Mouse (Mus musculus): ENCODE data around the gene Afg1l. TPM values are rescaled to one million over a fixed set of nuclear protein-coding genes. Genes with fewer than 3 reads are reported as not detected.

Gene Afg1l
- total and polyA plus RNA-seq, 2 experiments from 2014 or later = 7.9 to 8.1 TPM

GRCm38 (mm10) chr10:42313222-42313786 lies 165.1 kb downstream of the Afg1l start:
- TF ChIP-seq CTCF (IDR thresholded peaks at IDR 0.05; ENCODE audit: low read depth) = no peak
- H3K36me3 ChIP-seq (ENCODE audit: insufficient read depth, low read length) = no peaks in the 10 kb centered on the region
- 88% methylated on average over 22 of the region's 22 CpGs for WGBS

GRCm38 (mm10) chr10:42312557-42312956 lies 165.8 kb downstream of the Afg1l start:
- no peak overlapping the region for H3K4me3 ChIP-seq (ENCODE audit: low read length)
- H3K27ac ChIP-seq = no peak overlapping the region
- no peaks in the 10 kb centered on the region for H3K36me3 ChIP-seq (ENCODE audit: insufficient read depth, low read length)
- no peak for DNase-seq (ENCODE audit: low spot score)
- no peak overlapping the region for H3K4me2 ChIP-seq (ENCODE audit: low read depth, low read length)
- H3K9ac ChIP-seq (replicated peaks; ENCODE audit: low read length) = no peak overlapping the region
- H3K9me3 ChIP-seq (ENCODE audit: low read length) = no peaks in the 10 kb centered on the region
- ATAC-seq = no peak
- WGBS = 74% methylated on average over 1 of the region's 1 CpGs
- no peak for TF ChIP-seq CTCF (IDR thresholded peaks at IDR 0.05; ENCODE audit: low read depth)
- no peaks in the 10 kb centered on the region for H3K4me1 ChIP-seq (ENCODE audit: insufficient read depth, low read length)
- H3K27me3 ChIP-seq (ENCODE audit: insufficient read depth, low read length) = no peaks in the 10 kb centered on the region

More at GRCm38 (mm10) chr10:42313222-42313786, 165.1 kb downstream of the Afg1l start:
- H3K4me2 ChIP-seq (ENCODE audit: low read depth, low read length) = no peak overlapping the region
- H3K9me3 ChIP-seq (ENCODE audit: low read length) = no peaks in the 10 kb centered on the region
- H3K9ac ChIP-seq (replicated peaks; ENCODE audit: low read length) = no peak overlapping the region
- H3K4me3 ChIP-seq (ENCODE audit: low read length) = no peak overlapping the region
- ATAC-seq (no peak), DNase-seq (ENCODE audit: low spot score) (no peak)
- no peak overlapping the region for H3K27ac ChIP-seq
- H3K27me3 ChIP-seq (ENCODE audit: insufficient read depth, low read length) = no peaks in the 10 kb centered on the region
- H3K4me1 ChIP-seq (ENCODE audit: insufficient read depth, low read length) = no peaks in the 10 kb centered on the region

- Histone ChIP-seq H3K4me1 (ENCODE audit: insufficient read depth, low read length) (no peaks in the 10 kb centered on the region), H3K9me3 (ENCODE audit: low read length) (no peaks in the 10 kb centered on the region), H3K4me3 (ENCODE audit: low read length) (peak overlapping the region; percentile 24; the same call in 1 of the 2 replicates), H3K4me2 (ENCODE audit: low read depth, low read length) (peak overlapping the region; percentile 58), H3K9ac (replicated peaks; ENCODE audit: low read length) (0 out of 2 replicates have a peak overlapping the region, but pooled peaks have one; percentile 30), H3K27me3 (ENCODE audit: insufficient read depth, low read length) (no peaks in the 10 kb centered on the region), H3K36me3 (ENCODE audit: insufficient read depth, low read length) (no peaks in the 10 kb centered on the region), H3K27ac (no peak overlapping the region)
- TF ChIP-seq CTCF (IDR thresholded peaks at IDR 0.05; ENCODE audit: low read depth) = no peak
- no peak for ATAC-seq
- no peak for DNase-seq (ENCODE audit: low spot score)
- WGBS = 26% methylated on average over 8 of the region's 8 CpGs
Observed at GRCm38 (mm10) chr10:42308687-42308987, 169.7 kb downstream of the Afg1l start.

- TF ChIP-seq CTCF (IDR thresholded peaks at IDR 0.05; ENCODE audit: low read depth) = peak; percentile 93
- H3K4me2 ChIP-seq (ENCODE audit: low read depth, low read length) = peak overlapping the region; percentile 58
- peak; percentile 91 for DNase-seq (ENCODE audit: low spot score)
- H3K4me1 ChIP-seq (ENCODE audit: insufficient read depth, low read length) = no peaks in the 10 kb centered on the region
- H3K9ac ChIP-seq (replicated peaks; ENCODE audit: low read length) = peak overlapping the region; percentile 30; the same call in 1 of the 2 replicates
- H3K4me3 ChIP-seq (ENCODE audit: low read length) = peak overlapping the region; percentile 24
- H3K9me3 ChIP-seq (ENCODE audit: low read length) = no peaks in the 10 kb centered on the region
- no peaks in the 10 kb centered on the region for H3K36me3 ChIP-seq (ENCODE audit: insufficient read depth, low read length)
- no peak overlapping the region for H3K27ac ChIP-seq
- 5% methylated on average over 20 of the region's 20 CpGs for WGBS
- peak; percentile 87 for ATAC-seq
- H3K27me3 ChIP-seq (ENCODE audit: insufficient read depth, low read length) = no peaks in the 10 kb centered on the region
Observed at GRCm38 (mm10) chr10:42307980-42308686, 170.2 kb downstream of the Afg1l start.

GRCm38 (mm10) chr10:42306422-42306821 lies 171.9 kb downstream of the Afg1l start:
- 90% methylated on average over 8 of the region's 8 CpGs for WGBS
- H3K9ac ChIP-seq (replicated peaks; ENCODE audit: low read length) = no peak overlapping the region
- no peak for ATAC-seq
- H3K27me3 ChIP-seq (ENCODE audit: insufficient read depth, low read length) = no peaks in the 10 kb centered on the region
- no peaks in the 10 kb centered on the region for H3K36me3 ChIP-seq (ENCODE audit: insufficient read depth, low read length)
- no peaks in the 10 kb centered on the region for H3K4me1 ChIP-seq (ENCODE audit: insufficient read depth, low read length)
- H3K4me2 ChIP-seq (ENCODE audit: low read depth, low read length) = no peak overlapping the region
- H3K27ac ChIP-seq = no peak overlapping the region
- no peak for DNase-seq (ENCODE audit: low spot score)
- TF ChIP-seq CTCF (IDR thresholded peaks at IDR 0.05; ENCODE audit: low read depth) = no peak
- no peak overlapping the region for H3K4me3 ChIP-seq (ENCODE audit: low read length)
- H3K9me3 ChIP-seq (ENCODE audit: low read length) = no peaks in the 10 kb centered on the region

GRCm38 (mm10) chr10:42300805-42301204 lies 177.6 kb downstream of the Afg1l start:
- no peak overlapping the region for H3K4me2 ChIP-seq (ENCODE audit: low read depth, low read length)
- no peak for ATAC-seq
- H3K4me3 ChIP-seq (ENCODE audit: low read length) = no peak overlapping the region
- H3K9ac ChIP-seq (replicated peaks; ENCODE audit: low read length) = no peak overlapping the region
- WGBS = 54% methylated on average over 4 of the region's 4 CpGs
- no peaks in the 10 kb centered on the region for H3K36me3 ChIP-seq (ENCODE audit: insufficient read depth, low read length)
- DNase-seq (ENCODE audit: low spot score) = no peak
- no peaks in the 10 kb centered on the region for H3K27me3 ChIP-seq (ENCODE audit: insufficient read depth, low read length)
- H3K27ac ChIP-seq = no peak overlapping the region
- H3K9me3 ChIP-seq (ENCODE audit: low read length) = no peaks in the 10 kb centered on the region
- no peaks in the 10 kb centered on the region for H3K4me1 ChIP-seq (ENCODE audit: insufficient read depth, low read length)
- no peak for TF ChIP-seq CTCF (IDR thresholded peaks at IDR 0.05; ENCODE audit: low read depth)

- H3K9me3 ChIP-seq (ENCODE audit: low read length) = no peaks in the 10 kb centered on the region
- H3K9ac ChIP-seq (replicated peaks; ENCODE audit: low read length) = no peak overlapping the region
- H3K27ac ChIP-seq = no peak overlapping the region
- no peaks in the 10 kb centered on the region for H3K27me3 ChIP-seq (ENCODE audit: insufficient read depth, low read length)
- H3K4me3 ChIP-seq (ENCODE audit: low read length) = no peak overlapping the region
- ATAC-seq = no peak
- H3K36me3 ChIP-seq (ENCODE audit: insufficient read depth, low read length) = no peaks in the 10 kb centered on the region
- DNase-seq (ENCODE audit: low spot score) = no peak
- H3K4me1 ChIP-seq (ENCODE audit: insufficient read depth, low read length) = no peaks in the 10 kb centered on the region
- WGBS = 72% methylated on average over 7 of the region's 7 CpGs
- no peak for TF ChIP-seq CTCF (IDR thresholded peaks at IDR 0.05; ENCODE audit: low read depth)
- no peak overlapping the region for H3K4me2 ChIP-seq (ENCODE audit: low read depth, low read length)
Observed at GRCm38 (mm10) chr10:42299967-42300366, 178.4 kb downstream of the Afg1l start.

Measured in hindbrain, postnatal 0 days (tissue).